Mouse (Mus musculus) limb, embryonic 13.5 days (tissue): ENCODE measurements at regions not wholly inside any gene's neighbourhood (a gene's known extent, or its start where the extent isn't known, plus 50 kb on each side); places are given as distances from the start of the nearest gene placed in this dataset.

Experiments
- ATAC-seq: fragments of 200-750 bp; cut with Nextera tagmentation; 2 replicates; pipeline ENCODE4 v1.8.0; 2017; ENCODE audit warnings: low read depth, moderate number of reproducible peaks, moderate TSS enrichment; ENCODE audit not compliant: low FRiP score
- H3K27ac ChIP-seq: fragments of 300-500 bp; sonication (generic); 2 replicates; pipeline ENCODE4 v1.5.1; 2015; ENCODE audit warnings: inconsistent platforms, mild to moderate bottlenecking, moderate library complexity
- H3K27me3 ChIP-seq: fragments of 300-500 bp; sonication (generic); 2 replicates; pipeline ENCODE4 v1.6.1; 2015; ENCODE audit warnings: mild to moderate bottlenecking, inconsistent platforms
- H3K36me3 ChIP-seq: fragments of 300-500 bp; sonication (generic); 2 replicates; pipeline ENCODE4 v1.6.1; 2015; ENCODE audit warnings: inconsistent platforms, mild to moderate bottlenecking, moderate library complexity
- H3K4me1 ChIP-seq: fragments of 300-500 bp; sonication (generic); 2 replicates; pipeline ENCODE4 v1.6.1; 2015; ENCODE audit warnings: inconsistent platforms
- H3K4me2 ChIP-seq: fragments of 300-500 bp; sonication (generic); replicated peaks from 2 replicates; pipeline ENCODE4 v1.6.1; 2015; ENCODE audit warnings: inconsistent platforms, mild to moderate bottlenecking, moderate library complexity
- H3K4me3 ChIP-seq: fragments of 300-500 bp; sonication (generic); 2 replicates; pipeline ENCODE4 v1.5.1; 2015; ENCODE audit warnings: moderate library complexity, mild to moderate bottlenecking, inconsistent platforms
- H3K9ac ChIP-seq: fragments of 300-500 bp; sonication (generic); 2 replicates; pipeline ENCODE4 v1.6.1; 2015; ENCODE audit warnings: mild to moderate bottlenecking, inconsistent platforms
- H3K9me3 ChIP-seq: fragments of 300-500 bp; sonication (generic); 2 replicates; pipeline ENCODE4 v1.6.1; 2016; ENCODE audit warnings: inconsistent platforms
- WGBS: fragments of 180-500 bp; shearing (Covaris S2); methylation state at CpG from one replicate; pipeline ENCODE4 v1.1.7; 2015; 5-methylcytosine and 5-hydroxymethylcytosine counted together

- Histone ChIP-seq H3K4me1 (no peaks in the 10 kb centered on the region), H3K27me3 (no peaks in the 10 kb centered on the region), H3K4me3 (no peak overlapping the region), H3K36me3 (no peaks in the 10 kb centered on the region), H3K27ac (no peak overlapping the region), H3K9ac (no peak overlapping the region), H3K4me2 (no peak overlapping the region), H3K9me3 (peaks cover 5% of the 10 kb centered on the region)
- no peak for ATAC-seq
- WGBS, result 73% methylated on average over 9 of the region's 9 CpGs
These were observed 79.6 kb upstream of the Nyx start for GRCm38 (mm10) chrX:13386354-13386753.

GRCm38 (mm10) chrX:13398466-13398865 lies 67.4 kb upstream of the Nyx start:
- no peak overlapping the region for H3K9ac ChIP-seq
- H3K9me3 ChIP-seq, result no peaks in the 10 kb centered on the region
- no peak overlapping the region for H3K27ac ChIP-seq
- no peak overlapping the region for H3K4me2 ChIP-seq
- H3K4me3 ChIP-seq, result no peak overlapping the region
- H3K36me3 ChIP-seq, result no peaks in the 10 kb centered on the region
- ATAC-seq, result no peak
- H3K4me1 ChIP-seq, result no peaks in the 10 kb centered on the region
- H3K27me3 ChIP-seq, result peaks cover 3% of the 10 kb centered on the region; the same call in 1 of the 2 replicates

- Histone ChIP-seq H3K36me3 (no peaks in the 10 kb centered on the region), H3K27me3 (peaks cover 48% of the 10 kb centered on the region), H3K4me1 (no peaks in the 10 kb centered on the region), H3K9me3 (no peaks in the 10 kb centered on the region), H3K4me2 (no peak overlapping the region), H3K27ac (no peak overlapping the region), H3K9ac (no peak overlapping the region), H3K4me3 (no peak overlapping the region)
- 59% methylated on average over 2 of the region's 2 CpGs for WGBS
- ATAC-seq, result no peak
These were observed 53.2 kb upstream of the Nyx start for GRCm38 (mm10) chrX:13412726-13413125.

GRCm38 (mm10) chrX:13413135-13413534 lies 52.8 kb upstream of the Nyx start:
- 67% methylated on average over 3 of the region's 3 CpGs for WGBS
- Histone ChIP-seq H3K4me3 (no peak overlapping the region), H3K4me2 (no peak overlapping the region), H3K27me3 (peaks cover 51% of the 10 kb centered on the region), H3K9me3 (no peaks in the 10 kb centered on the region), H3K27ac (no peak overlapping the region), H3K4me1 (no peaks in the 10 kb centered on the region), H3K9ac (no peak overlapping the region), H3K36me3 (no peaks in the 10 kb centered on the region)
- ATAC-seq, result no peak
